Mouse (Mus musculus) testis, adult 2 months (tissue): ENCODE measurements around the gene Platr25.
"Not testable (repeated sequence)": the region's sequence is repeated elsewhere in the genome, so short reads cannot be mapped to it uniquely, and the experiment has no call there.

Source experiments
- CTCF ChIP-seq: fragments of 200-500 bp; IDR thresholded peaks from 2 replicates; pipeline ENCODE4 v1.5.1; 2012; ENCODE audit warnings: low read depth, mild to moderate bottlenecking, inconsistent platforms, low read length, moderate library complexity; ENCODE audit not compliant: control insufficient read depth, insufficient read depth, insufficient replicate concordance
- POLR2A ChIP-seq: fragments of 200-500 bp; IDR thresholded peaks from 2 replicates; pipeline ENCODE4 v1.6.1; 2012; ENCODE audit warnings: low read depth, mild to moderate bottlenecking, inconsistent platforms, low read length, moderate library complexity; ENCODE audit not compliant: control insufficient read depth

DNA sequence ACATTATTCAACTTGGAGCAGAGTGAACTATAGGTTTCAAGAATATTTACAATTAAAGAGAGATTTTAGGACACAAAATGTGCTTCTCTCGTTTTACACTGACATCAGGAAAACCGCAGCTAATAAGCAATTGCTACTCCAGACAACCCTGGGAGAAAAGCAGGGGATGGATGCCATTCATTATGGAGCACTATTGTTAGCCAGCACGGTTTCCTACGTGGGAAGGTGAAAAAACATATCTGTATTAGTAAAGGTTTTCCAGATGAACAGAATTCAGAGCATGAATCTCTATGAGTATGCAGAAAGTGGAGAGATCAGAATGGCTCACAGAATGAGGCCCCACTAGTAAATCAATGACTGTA, 75.2 kb downstream of the Platr25 start:
- not testable (repeated sequence) for TF ChIP-seq CTCF, POLR2A
